Mouse (Mus musculus) midbrain, embryonic 16.5 days (tissue): ENCODE measurements around the gene Hypm. TPM values are rescaled to one million over a fixed set of nuclear protein-coding genes. Genes with fewer than 3 reads are reported as not detected.

Experiments used
- ATAC-seq: fragments of 200-750 bp; cut with Nextera tagmentation; 2 replicates; pipeline ENCODE4 v1.8.0; 2017; ENCODE audit warnings: moderate TSS enrichment
- H3K27ac ChIP-seq: fragments of 300-500 bp; sonication (generic); 2 replicates; pipeline ENCODE4 v1.5.1; 2014; ENCODE audit warnings: mild to moderate bottlenecking, low read length, mixed read lengths
- H3K27me3 ChIP-seq: fragments of 300-500 bp; sonication (generic); 2 replicates; pipeline ENCODE4 v1.6.1; 2014; ENCODE audit warnings: low read depth, low read length, mixed read lengths; ENCODE audit not compliant: control insufficient read depth, insufficient read depth
- H3K36me3 ChIP-seq: fragments of 300-500 bp; sonication (generic); 2 replicates; pipeline ENCODE4 v1.6.1; 2014; ENCODE audit warnings: mild to moderate bottlenecking, low read length, moderate library complexity, mixed read lengths; ENCODE audit not compliant: control insufficient read depth, insufficient read depth
- H3K4me1 ChIP-seq: fragments of 300-500 bp; sonication (generic); 2 replicates; pipeline ENCODE4 v1.6.1; 2014; ENCODE audit warnings: mild to moderate bottlenecking, low read length, mixed read lengths; ENCODE audit not compliant: control insufficient read depth, insufficient read depth
- H3K4me2 ChIP-seq: fragments of 300-500 bp; sonication (generic); 2 replicates; pipeline ENCODE4 v1.6.1; 2014; ENCODE audit warnings: mild to moderate bottlenecking, low read length, mixed read lengths
- H3K4me3 ChIP-seq: fragments of 300-500 bp; sonication (generic); 2 replicates; pipeline ENCODE4 v1.5.1; 2014; ENCODE audit warnings: low read depth, mild to moderate bottlenecking, low read length, moderate library complexity, mixed read lengths
- H3K9ac ChIP-seq: fragments of 300-500 bp; sonication (generic); 2 replicates; pipeline ENCODE4 v1.6.1; 2014; ENCODE audit warnings: low read depth, low read length, mixed read lengths
- H3K9me3 ChIP-seq: fragments of 300-500 bp; sonication (generic); replicated peaks from 2 replicates; pipeline ENCODE4 v1.6.1; 2014; ENCODE audit warnings: mild to moderate bottlenecking, low read length, mixed read lengths; ENCODE audit not compliant: control insufficient read depth, poor library complexity, severe bottlenecking
- WGBS: fragments of 180-500 bp; shearing (Covaris S2); extraction: QIAGEN DNeasy Blood & Tissue Kit; methylation state at CpG from one replicate; pipeline ENCODE4 v1.1.7; 2014; 5-methylcytosine and 5-hydroxymethylcytosine counted together
- polyA plus RNA-seq: library from polyadenylated mRNA; unstranded; fragments of >200 nt; fragmentation: Nextera tagmentation; extraction: Ambion mirVana; gene quantifications from 2 replicates; pipeline ENCODE4 v1.2.1, GENCODE M21; 2015

Gene Hypm
- polyA plus RNA-seq, result not detected in 2 replicates

DNA sequence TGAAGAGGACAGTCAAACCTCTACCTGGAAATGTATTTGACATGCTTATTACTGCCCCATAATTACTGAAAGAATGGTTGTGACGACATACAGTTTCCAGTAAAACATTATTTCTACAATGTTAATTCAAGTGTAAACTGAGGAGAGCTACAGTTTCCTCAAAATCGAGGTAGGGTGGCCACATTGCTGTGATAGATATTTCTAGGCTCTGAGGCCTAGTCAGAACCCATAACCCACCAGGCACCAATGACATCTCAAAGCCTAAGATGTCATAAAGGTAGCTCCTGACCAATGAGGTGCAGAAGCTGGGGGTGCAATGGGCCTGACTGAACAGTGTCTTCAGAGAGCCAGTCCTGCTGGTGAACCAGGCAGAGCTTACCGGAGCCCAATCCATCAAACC is at the start of gene Hypm:
Gene Hypm (plus strand): TSS at position 301 of the 400 bp plus-strand sequence.
- ATAC-seq, result no peak
- H3K36me3 ChIP-seq, result no peaks in the 10 kb centered on the region
- H3K9me3 ChIP-seq, result no peaks in the 10 kb centered on the region; the same call in 1 of the 2 replicates
- 79% methylated on average over 3 of the region's 3 CpGs for WGBS
- no peaks in the 10 kb centered on the region for H3K27me3 ChIP-seq
- H3K9ac ChIP-seq, result no peak within 1 kb of the TSS
- H3K27ac ChIP-seq, result no peak within 1 kb of the TSS
- H3K4me1 ChIP-seq, result no peaks in the 10 kb centered on the region
- H3K4me3 ChIP-seq, result no peak within 1 kb of the TSS
- H3K4me2 ChIP-seq, result no peak within 1 kb of the TSS

DNA sequence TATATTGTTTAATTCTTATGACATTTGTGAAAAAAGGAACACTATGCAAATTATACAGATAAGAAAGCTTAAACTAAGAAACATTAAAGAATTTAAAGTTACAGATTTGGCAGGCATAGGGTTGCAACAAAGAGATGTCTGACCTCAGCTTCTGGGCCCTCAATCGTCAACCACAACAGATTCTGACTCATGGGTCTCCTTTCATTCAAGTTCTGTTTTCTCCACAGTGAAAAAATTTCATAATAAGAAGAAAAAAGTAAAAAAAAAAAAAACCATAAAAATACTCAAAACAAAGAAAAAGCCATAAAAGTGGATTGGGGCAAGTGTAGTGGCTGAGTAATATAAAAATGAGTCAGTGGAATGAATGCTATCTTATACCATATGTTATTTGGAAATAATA is 36.6 kb upstream of the Hypm start:
- H3K36me3 ChIP-seq, result no peaks in the 10 kb centered on the region
- no peaks in the 10 kb centered on the region for H3K27me3 ChIP-seq
- no peaks in the 10 kb centered on the region for H3K9me3 ChIP-seq
- H3K27ac ChIP-seq, result no peak overlapping the region
- no peak overlapping the region for H3K9ac ChIP-seq
- no peak overlapping the region for H3K4me2 ChIP-seq
- ATAC-seq, result no peak
- 60% methylated on average over 1 of the region's 1 CpGs for WGBS
- H3K4me1 ChIP-seq, result no peaks in the 10 kb centered on the region
- no peak overlapping the region for H3K4me3 ChIP-seq

DNA sequence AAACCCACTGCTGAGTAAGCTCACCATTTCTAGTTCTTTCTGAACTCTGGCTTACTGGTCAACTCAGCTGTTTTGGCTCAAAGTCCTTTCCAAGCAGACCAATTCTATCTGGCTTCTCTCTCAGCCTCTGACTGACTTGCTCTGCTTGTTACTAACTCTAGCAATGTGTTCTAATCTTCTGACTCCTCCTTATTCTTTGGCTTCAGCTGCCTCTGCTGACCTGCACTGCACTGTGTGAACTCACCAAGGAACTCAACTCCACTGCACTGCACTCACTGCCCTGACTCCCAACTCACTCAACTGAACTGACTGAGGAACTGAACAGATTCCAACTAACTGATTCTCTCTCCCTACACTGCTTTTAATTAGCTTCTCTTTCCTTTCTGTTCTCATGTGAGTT is 34.3 kb upstream of the Hypm start:
- no peaks in the 10 kb centered on the region for H3K4me1 ChIP-seq
- no peak overlapping the region for H3K4me3 ChIP-seq
- H3K27ac ChIP-seq, result no peak overlapping the region
- no peak for ATAC-seq
- H3K9ac ChIP-seq, result no peak overlapping the region
- H3K36me3 ChIP-seq, result no peaks in the 10 kb centered on the region
- H3K4me2 ChIP-seq, result no peak overlapping the region
- no peaks in the 10 kb centered on the region for H3K9me3 ChIP-seq
- no peaks in the 10 kb centered on the region for H3K27me3 ChIP-seq

DNA sequence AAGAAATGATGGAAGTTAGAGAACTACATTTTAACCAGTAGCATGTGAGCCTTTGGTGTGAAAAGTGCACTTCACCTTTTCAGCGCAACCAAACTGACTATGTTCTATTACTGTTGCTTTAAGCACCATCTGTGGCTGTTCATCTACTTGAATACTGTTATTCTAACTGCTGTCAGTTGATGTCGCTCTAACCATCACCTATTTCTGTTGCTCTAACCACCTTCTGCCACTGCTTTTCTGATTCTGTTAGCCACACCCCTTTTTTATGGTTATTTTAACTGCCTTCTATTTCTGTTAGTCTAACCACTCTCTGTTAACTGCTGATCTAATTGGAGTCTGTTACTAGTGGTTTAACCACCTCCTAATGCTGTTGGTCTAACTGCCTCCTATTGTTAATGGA is 11.9 kb upstream of the Hypm start:
- 62% methylated on average over 2 of the region's 2 CpGs for WGBS
- no peaks in the 10 kb centered on the region for H3K27me3 ChIP-seq
- no peak overlapping the region for H3K9ac ChIP-seq
- no peak overlapping the region for H3K4me3 ChIP-seq
- H3K36me3 ChIP-seq, result no peaks in the 10 kb centered on the region
- no peak overlapping the region for H3K4me2 ChIP-seq
- no peak overlapping the region for H3K27ac ChIP-seq
- no peaks in the 10 kb centered on the region for H3K4me1 ChIP-seq
- H3K9me3 ChIP-seq, result no peaks in the 10 kb centered on the region
- ATAC-seq, result no peak

DNA sequence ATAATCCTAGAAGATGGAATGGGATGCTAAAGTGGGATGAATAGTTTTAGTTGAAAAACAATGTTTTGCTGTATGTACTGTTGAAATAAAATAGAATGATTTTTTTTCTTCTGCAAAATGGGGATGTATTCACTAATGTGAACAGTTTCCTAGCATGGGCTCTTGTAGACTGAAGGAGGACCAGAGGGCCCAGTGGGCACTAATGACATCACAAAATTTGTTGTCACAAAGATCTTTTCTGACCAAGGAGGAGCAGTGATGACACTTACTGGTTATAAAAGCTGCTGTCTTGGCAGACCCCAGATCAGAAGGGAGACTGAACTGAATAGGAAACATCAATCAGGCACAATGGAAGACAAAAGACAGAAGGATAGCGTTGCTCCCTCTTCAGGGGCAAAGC is 2.7 kb downstream of the Hypm start, which contains the start of gene H2al3:
Gene H2al3 (plus strand): TSS at position 301 of the 400 bp plus-strand sequence.
- Histone ChIP-seq H3K9ac (no peak within 1 kb of the TSS), H3K36me3 (no peaks in the 10 kb centered on the region), H3K27ac (no peak within 1 kb of the TSS), H3K27me3 (no peaks in the 10 kb centered on the region), H3K9me3 (no peaks in the 10 kb centered on the region; the same call in 1 of the 2 replicates), H3K4me1 (no peaks in the 10 kb centered on the region), H3K4me3 (no peak within 1 kb of the TSS), H3K4me2 (no peak within 1 kb of the TSS)
- 23% methylated on average over 1 of the region's 1 CpGs for WGBS
- ATAC-seq, result no peak

DNA sequence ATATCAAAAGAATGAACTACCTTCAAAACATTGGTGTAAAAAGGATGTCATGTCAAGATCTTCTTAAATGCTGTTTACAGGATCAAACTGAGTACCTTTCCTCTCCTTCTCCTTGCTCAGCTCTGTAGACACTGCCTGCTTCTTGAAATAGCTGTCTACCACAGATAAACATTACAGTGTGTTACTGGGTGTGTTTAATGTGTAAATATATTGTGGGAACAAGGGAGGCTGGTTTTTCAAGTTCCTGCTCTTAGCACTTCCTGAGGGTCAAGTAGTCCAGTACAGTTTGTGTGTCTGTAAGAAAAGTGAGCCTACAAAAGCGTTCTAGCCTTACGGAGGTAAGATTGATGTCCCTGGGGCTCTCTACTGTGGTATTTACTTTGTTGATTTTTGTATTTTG is 15.1 kb downstream of the Hypm start:
- Histone ChIP-seq H3K4me2 (no peak overlapping the region), H3K9ac (no peak overlapping the region), H3K36me3 (no peaks in the 10 kb centered on the region), H3K9me3 (no peaks in the 10 kb centered on the region), H3K27ac (no peak overlapping the region), H3K4me3 (no peak overlapping the region), H3K4me1 (no peaks in the 10 kb centered on the region), H3K27me3 (no peaks in the 10 kb centered on the region)
- no peak for ATAC-seq
- 93% methylated on average over 2 of the region's 2 CpGs for WGBS

DNA sequence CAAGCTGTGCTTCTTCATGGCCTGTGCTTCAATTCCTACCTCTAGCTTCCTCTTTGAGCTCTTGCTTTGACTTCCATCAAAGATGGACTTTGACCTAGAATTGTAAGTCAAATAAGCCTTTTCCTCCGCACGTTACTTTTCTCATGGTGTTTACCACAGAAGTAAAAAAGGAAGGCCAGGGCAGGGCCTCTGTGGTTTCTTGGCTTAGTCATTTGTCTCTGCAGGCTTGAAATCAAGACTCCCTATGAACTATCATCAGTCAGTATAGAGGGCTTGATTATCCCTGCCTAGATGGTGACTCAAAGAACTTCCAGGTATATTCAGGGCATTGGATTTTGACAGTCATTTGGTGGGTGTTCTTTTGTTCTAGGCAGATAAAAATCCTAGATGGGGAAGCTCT is 28.8 kb downstream of the Hypm start:
- no peaks in the 10 kb centered on the region for H3K27me3 ChIP-seq
- no peak for ATAC-seq
- 95% methylated on average over 2 of the region's 2 CpGs for WGBS

DNA sequence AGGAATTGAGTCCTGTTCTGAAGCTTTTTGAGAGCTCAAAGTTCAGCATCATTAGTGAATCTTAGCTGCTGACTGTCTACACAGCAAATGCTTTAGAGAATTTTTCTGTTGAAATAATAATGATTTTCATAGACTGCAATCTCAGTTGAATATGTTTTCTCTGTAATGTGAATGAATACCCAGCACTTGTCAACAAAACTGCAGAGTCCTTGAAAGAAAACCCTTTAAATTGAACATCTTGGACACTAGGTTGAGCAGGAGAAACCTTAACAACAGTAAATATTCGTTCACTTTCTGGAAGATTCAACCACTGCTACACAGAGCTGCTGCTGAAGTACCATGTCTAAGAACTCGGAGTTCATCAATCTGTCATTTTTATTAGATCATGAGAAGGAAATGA is 38.6 kb downstream of the Hypm start, which contains the start of gene Sytl5:
Gene Sytl5 (plus strand): TSS at position 301 of the 400 bp plus-strand sequence.
- Histone ChIP-seq H3K9me3 (no peaks in the 10 kb centered on the region), H3K4me1 (no peaks in the 10 kb centered on the region), H3K4me3 (no peak within 1 kb of the TSS), H3K4me2 (no peak within 1 kb of the TSS), H3K27me3 (no peaks in the 10 kb centered on the region), H3K27ac (no peak within 1 kb of the TSS), H3K9ac (no peak within 1 kb of the TSS), H3K36me3 (no peaks in the 10 kb centered on the region)
- no peak for ATAC-seq
- 73% methylated on average over 2 of the region's 2 CpGs for WGBS

More for the DNA sequence above, 28.8 kb downstream of the Hypm start:
- Histone ChIP-seq H3K9me3 (no peaks in the 10 kb centered on the region), H3K27ac (no peak overlapping the region), H3K4me1 (no peaks in the 10 kb centered on the region), H3K9ac (no peak overlapping the region), H3K4me3 (no peak overlapping the region), H3K4me2 (no peak overlapping the region), H3K36me3 (no peaks in the 10 kb centered on the region)
